Mouse (Mus musculus): ENCODE measurements around the gene Xrcc3. TPM values are rescaled to one million over a fixed set of nuclear protein-coding genes. Genes with fewer than 3 reads are reported as not detected.

The Xrcc3 gene
- polyA plus RNA-seq, 1 experiment from 2014 or later = 1.8 TPM

GRCm38 (mm10) chr12:111759176-111760061, 54.3 kb downstream of the Xrcc3 start:
- DNase-seq (ENCODE audit: low spot score) = peak; percentile 62
- H3K4me1 ChIP-seq (replicated peaks; ENCODE audit: control insufficient read depth, insufficient read depth) = peaks cover 4% of the 10 kb centered on the region; the same call in 1 of the 2 replicates
- H3K27ac ChIP-seq (replicated peaks) = peak overlapping the region; percentile 94
- peak overlapping the region; percentile 94 for H3K9ac ChIP-seq (ENCODE audit: low read length)
- peak; percentile 41 for ATAC-seq (ENCODE audit: low FRiP score, low TSS enrichment)
- peak overlapping the region; percentile 89 for H3K4me3 ChIP-seq (ENCODE audit: low read depth, low read length)
- no peaks in the 10 kb centered on the region for H3K36me3 ChIP-seq (ENCODE audit: control insufficient read depth, insufficient read depth, low read length)
- peak overlapping the region; percentile 100 for H3K4me2 ChIP-seq (replicated peaks; ENCODE audit: low read depth)
- no peak for TF ChIP-seq EP300 (optimal IDR thresholded peaks at IDR 0.05)
- no peak for TF ChIP-seq CTCF (IDR thresholded peaks at IDR 0.05; ENCODE audit: low read depth)
- WGBS = 2% methylated on average over 33 of the region's 35 CpGs
- no peaks in the 10 kb centered on the region for H3K9me3 ChIP-seq (ENCODE audit: control insufficient read depth, low read length)
- H3K27me3 ChIP-seq (ENCODE audit: control insufficient read depth, insufficient read depth, low read length) = no peaks in the 10 kb centered on the region

DNA sequence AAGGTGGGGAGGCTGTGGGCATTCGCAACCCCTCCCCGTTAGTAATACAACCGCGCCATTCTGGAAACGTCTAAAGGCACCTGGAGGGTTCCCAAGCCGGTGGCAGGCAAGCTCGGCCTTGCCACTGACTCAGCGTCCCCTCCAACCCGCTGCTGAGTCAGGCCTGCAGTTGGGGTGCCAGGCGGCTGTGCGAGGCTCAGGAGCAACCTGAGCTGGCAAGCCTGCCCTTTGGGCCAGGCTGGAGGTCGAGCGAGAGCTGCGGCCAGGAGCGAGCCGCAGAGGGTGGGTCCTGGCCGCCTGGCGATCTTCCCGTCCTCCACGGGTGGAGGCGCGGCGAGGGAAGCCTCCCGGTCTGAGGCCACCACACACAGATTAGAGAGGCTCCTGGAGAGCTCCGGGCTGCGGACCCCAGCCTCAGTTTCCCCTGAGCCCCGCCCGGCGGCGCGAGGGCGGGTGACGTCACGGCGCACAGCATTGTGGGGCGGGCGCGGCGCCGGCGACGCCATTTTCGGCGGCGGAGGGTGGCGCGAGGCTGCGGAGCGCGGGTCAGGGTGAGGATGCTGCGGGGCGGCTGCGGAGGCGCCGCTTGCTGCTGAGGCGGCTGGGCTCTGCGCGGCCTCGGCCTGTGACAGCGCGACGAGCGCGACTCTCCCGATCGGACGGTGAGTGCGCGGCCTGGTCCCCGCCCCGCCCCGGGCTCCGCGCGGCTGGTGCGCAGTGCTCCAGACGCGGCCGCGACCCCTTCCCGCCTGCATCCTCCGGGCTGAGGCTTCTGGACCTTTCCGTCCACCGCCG, 55.1 kb downstream of the Xrcc3 start, which contains the start of gene Klc1:
Gene Klc1, plus strand, starts transcription at position 469 of the 795 bp plus-strand sequence.
- WGBS = under 1% methylated on average over 78 of the region's 85 CpGs
- Histone ChIP-seq H3K4me3 (ENCODE audit: low read depth, low read length) (peak within 1 kb of the TSS; percentile 89), H3K9me3 (ENCODE audit: control insufficient read depth, low read length) (no peaks in the 10 kb centered on the region), H3K4me2 (replicated peaks; ENCODE audit: low read depth) (peak within 1 kb of the TSS; percentile 100), H3K4me1 (replicated peaks; ENCODE audit: control insufficient read depth, insufficient read depth) (peaks cover 4% of the 10 kb centered on the region; the same call in 1 of the 2 replicates), H3K9ac (ENCODE audit: low read length) (peak within 1 kb of the TSS; percentile 94), H3K27ac (replicated peaks) (peak within 1 kb of the TSS; percentile 94), H3K36me3 (ENCODE audit: control insufficient read depth, insufficient read depth, low read length) (no peaks in the 10 kb centered on the region), H3K27me3 (ENCODE audit: control insufficient read depth, insufficient read depth, low read length) (no peaks in the 10 kb centered on the region)
- TF ChIP-seq EP300 (optimal IDR thresholded peaks at IDR 0.05) (no peak), CTCF (IDR thresholded peaks at IDR 0.05; ENCODE audit: low read depth) (no peak)
- peak; percentile 69 for DNase-seq (ENCODE audit: low spot score)
- ATAC-seq (ENCODE audit: low FRiP score, low TSS enrichment) = peak; percentile 70

GRCm38 (mm10) chr12:111757561-111758325, 55.9 kb downstream of the Xrcc3 start:
- 36% methylated on average over 10 of the region's 10 CpGs for WGBS

DNA sequence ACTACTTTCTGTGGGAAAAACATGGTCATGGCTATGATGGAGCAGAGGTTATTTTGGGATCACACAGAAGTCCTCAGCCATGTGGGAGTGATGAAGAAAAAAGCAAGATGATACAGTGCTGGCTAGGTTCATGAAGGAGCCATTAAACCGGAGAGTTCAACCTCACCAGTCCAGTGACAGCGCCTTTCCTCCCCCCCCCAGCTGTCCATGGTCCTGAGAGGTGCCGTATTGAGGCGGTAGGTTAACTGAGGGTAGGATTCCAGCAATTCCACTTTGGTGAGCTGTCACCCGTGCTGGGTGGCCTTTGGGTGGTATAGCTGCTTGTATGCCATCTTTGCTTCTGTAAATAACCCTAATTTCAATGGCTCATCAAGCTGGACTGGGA, 57.0 kb downstream of the Xrcc3 start:
- H3K4me3 ChIP-seq (ENCODE audit: low read depth, low read length) = no peak overlapping the region
- DNase-seq (ENCODE audit: low spot score) = peak; percentile 46
- H3K27me3 ChIP-seq (ENCODE audit: control insufficient read depth, insufficient read depth, low read length) = no peaks in the 10 kb centered on the region
- no peak for ATAC-seq (ENCODE audit: low FRiP score, low TSS enrichment)
- no peak overlapping the region for H3K27ac ChIP-seq (replicated peaks)
- H3K36me3 ChIP-seq (ENCODE audit: control insufficient read depth, insufficient read depth, low read length) = no peaks in the 10 kb centered on the region
- peaks cover 4% of the 10 kb centered on the region; the same call in 1 of the 2 replicates for H3K4me1 ChIP-seq (replicated peaks; ENCODE audit: control insufficient read depth, insufficient read depth)
- H3K9me3 ChIP-seq (ENCODE audit: control insufficient read depth, low read length) = no peaks in the 10 kb centered on the region
- no peak overlapping the region for H3K4me2 ChIP-seq (replicated peaks; ENCODE audit: low read depth)
- no peak overlapping the region for H3K9ac ChIP-seq (ENCODE audit: low read length)
- TF ChIP-seq EP300 (optimal IDR thresholded peaks at IDR 0.05) (no peak), CTCF (IDR thresholded peaks at IDR 0.05; ENCODE audit: low read depth) (no peak)
- WGBS = 37% methylated on average over 5 of the region's 5 CpGs

More at GRCm38 (mm10) chr12:111757561-111758325, 55.9 kb downstream of the Xrcc3 start:
- Histone ChIP-seq H3K4me2 (replicated peaks; ENCODE audit: low read depth) (peak overlapping the region; percentile 100), H3K36me3 (ENCODE audit: control insufficient read depth, insufficient read depth, low read length) (no peaks in the 10 kb centered on the region), H3K9me3 (ENCODE audit: control insufficient read depth, low read length) (no peaks in the 10 kb centered on the region), H3K9ac (ENCODE audit: low read length) (peak overlapping the region; percentile 94), H3K27me3 (ENCODE audit: control insufficient read depth, insufficient read depth, low read length) (no peaks in the 10 kb centered on the region), H3K4me1 (replicated peaks; ENCODE audit: control insufficient read depth, insufficient read depth) (peaks cover 4% of the 10 kb centered on the region; the same call in 1 of the 2 replicates), H3K27ac (replicated peaks) (peak overlapping the region; percentile 94), H3K4me3 (ENCODE audit: low read depth, low read length) (peak overlapping the region; percentile 89)
- no peak for DNase-seq (ENCODE audit: low spot score)
- no peak for TF ChIP-seq CTCF (IDR thresholded peaks at IDR 0.05; ENCODE audit: low read depth)
- no peak for TF ChIP-seq EP300 (optimal IDR thresholded peaks at IDR 0.05)
- ATAC-seq (ENCODE audit: low FRiP score, low TSS enrichment) = peak; percentile 27

GRCm38 (mm10) chr12:111756082-111756697, 57.5 kb downstream of the Xrcc3 start:
- TF ChIP-seq CTCF (IDR thresholded peaks at IDR 0.05; ENCODE audit: low read depth) = no peak
- TF ChIP-seq EP300 (optimal IDR thresholded peaks at IDR 0.05) = no peak
- DNase-seq (ENCODE audit: low spot score) = no peak

More at GRCm38 (mm10) chr12:111756082-111756697, 57.5 kb downstream of the Xrcc3 start:
- no peak overlapping the region for H3K27ac ChIP-seq (replicated peaks)
- H3K4me3 ChIP-seq (ENCODE audit: low read depth, low read length) = no peak overlapping the region
- H3K36me3 ChIP-seq (ENCODE audit: control insufficient read depth, insufficient read depth, low read length) = no peaks in the 10 kb centered on the region
- no peak overlapping the region for H3K9ac ChIP-seq (ENCODE audit: low read length)
- H3K4me1 ChIP-seq (replicated peaks; ENCODE audit: control insufficient read depth, insufficient read depth) = peaks cover 4% of the 10 kb centered on the region; the same call in 1 of the 2 replicates
- no peak overlapping the region for H3K4me2 ChIP-seq (replicated peaks; ENCODE audit: low read depth)
- H3K9me3 ChIP-seq (ENCODE audit: control insufficient read depth, low read length) = no peaks in the 10 kb centered on the region
- H3K27me3 ChIP-seq (ENCODE audit: control insufficient read depth, insufficient read depth, low read length) = no peaks in the 10 kb centered on the region
- no peak for ATAC-seq (ENCODE audit: low FRiP score, low TSS enrichment)
- 44% methylated on average over 4 of the region's 4 CpGs for WGBS
